Mouse (Mus musculus) ZHBTc4 (cell line): ENCODE measurements around the gene Tmod2.
"Not testable (repeated sequence)": the region's sequence is repeated elsewhere in the genome, so short reads cannot be mapped to it uniquely, and the experiment has no call there.

Experiments
- DNase-seq: peaks from one replicate; pipeline ENCODE4 v3.0.0-alpha.2; 2011; ENCODE audit warnings: low read depth, low spot score

Gene Tmod2

DNA sequence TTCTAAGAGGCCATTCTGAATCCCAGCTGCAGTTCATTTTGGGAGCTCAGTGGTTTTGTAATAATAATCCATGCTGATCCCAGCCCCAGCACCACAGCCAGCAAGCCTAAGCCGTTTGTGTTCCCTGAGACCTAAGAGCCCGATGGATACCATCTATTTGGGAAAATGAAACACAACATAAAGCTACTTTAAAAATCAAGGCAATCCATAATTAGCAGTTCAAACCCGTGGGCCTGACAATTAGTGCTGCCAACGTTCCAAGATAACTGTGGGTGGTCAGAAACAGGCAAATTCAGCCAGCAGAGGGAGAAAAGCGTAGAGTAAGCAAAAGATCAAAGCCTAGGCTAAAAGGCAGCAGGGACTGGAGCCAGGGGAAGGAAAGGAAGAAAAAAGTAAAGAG lies 59.8 kb downstream of the Tmod2 start:
- DNase-seq = no peak

DNA sequence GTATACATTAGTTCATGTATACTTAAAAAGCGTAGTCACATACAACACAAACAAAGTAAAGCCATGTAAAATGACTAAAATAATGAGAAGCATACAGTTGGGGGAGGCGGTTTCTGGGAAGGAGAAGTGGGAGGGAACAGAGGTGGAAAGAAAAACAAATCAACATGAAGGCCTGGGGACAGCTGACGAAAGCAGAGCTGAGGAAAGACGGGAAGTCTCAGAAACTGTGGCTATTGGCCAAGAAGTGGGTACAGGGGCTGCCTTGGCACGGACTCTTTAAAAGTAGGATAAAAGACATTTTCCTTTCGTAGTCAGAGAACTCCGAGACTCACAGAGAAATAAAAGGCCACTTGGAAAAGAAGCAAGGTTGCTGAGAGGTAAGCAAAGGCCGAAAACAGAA lies 62.1 kb downstream of the Tmod2 start:
- no peak for DNase-seq

GRCm38 (mm10) chr9:75546885-75547553 lies 64.1 kb downstream of the Tmod2 start:
- peak; percentile 58 for DNase-seq

DNA sequence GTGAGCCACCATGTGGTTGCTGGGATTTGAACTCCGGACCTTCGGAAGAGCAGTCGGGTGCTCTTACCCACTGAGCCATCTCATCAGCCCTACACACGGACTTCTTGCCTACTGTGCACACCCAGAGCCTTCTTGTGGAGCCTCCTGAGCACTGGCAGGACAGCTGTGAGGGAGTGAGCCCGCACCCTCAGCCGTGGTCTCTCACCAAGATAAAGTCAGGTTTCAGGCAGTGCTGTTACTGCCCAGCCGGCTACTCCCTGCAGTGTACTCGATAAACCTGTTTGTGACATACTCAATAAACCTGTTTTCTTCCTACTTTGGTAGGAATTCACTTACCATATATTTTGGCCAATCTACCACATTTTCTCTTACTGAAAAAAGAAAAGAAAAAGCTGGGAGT lies 65.6 kb downstream of the Tmod2 start:
- no peak for DNase-seq

GRCm38 (mm10) chr9:75541497-75541896 lies 69.6 kb downstream of the Tmod2 start:
- DNase-seq = no peak

GRCm38 (mm10) chr9:75536422-75536821 lies 74.7 kb downstream of the Tmod2 start:
- DNase-seq = no peak

DNA sequence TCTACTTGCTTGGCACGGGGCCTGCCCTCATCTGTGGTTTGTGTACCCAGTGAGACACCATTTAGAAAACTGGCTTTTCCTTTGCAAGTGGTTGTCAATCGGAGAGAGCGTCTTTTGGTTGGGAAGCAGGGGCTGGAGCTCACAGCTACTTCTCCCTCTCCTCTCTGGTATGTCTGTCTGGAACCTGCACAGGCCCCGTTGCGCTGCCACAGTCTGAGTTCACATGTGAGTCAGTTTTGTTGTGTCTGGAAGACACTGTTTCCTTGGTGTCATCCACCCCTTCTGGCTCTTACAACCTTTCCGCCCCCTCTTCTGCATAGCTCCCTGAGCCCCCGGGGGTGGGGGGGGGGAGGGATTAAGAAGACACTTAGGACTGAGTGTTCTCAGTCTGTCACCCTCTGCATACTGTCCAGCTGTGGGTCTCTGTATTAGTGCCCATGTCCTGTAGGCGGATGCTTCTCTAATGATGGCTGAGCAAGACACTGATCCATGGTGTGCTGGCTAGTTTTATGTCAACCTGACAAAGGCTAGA lies 76.6 kb downstream of the Tmod2 start:
- no peak for DNase-seq

- not testable (repeated sequence) for DNase-seq
Observed at GRCm38 (mm10) chr9:75532989-75533388, 78.1 kb downstream of the Tmod2 start.

DNA sequence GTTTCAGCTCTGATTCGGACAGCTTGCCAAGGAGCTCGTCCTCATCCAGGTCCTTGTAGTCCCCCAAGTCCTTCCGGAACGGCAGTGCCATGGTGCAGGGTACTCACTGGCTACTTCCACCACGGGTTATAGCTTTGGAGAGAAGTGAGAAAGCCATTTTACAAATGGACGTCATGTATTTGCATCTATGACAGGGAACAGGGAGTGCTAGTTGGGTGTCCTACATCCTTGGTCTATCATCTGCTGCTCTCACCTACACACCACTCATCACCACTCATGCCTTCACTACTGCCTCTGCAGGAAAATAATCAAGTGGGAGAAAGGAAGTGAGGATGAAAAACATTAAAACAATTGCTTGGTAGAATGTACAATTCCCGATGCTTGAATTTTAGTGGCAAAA lies 78.7 kb downstream of the Tmod2 start:
- DNase-seq = no peak

DNA sequence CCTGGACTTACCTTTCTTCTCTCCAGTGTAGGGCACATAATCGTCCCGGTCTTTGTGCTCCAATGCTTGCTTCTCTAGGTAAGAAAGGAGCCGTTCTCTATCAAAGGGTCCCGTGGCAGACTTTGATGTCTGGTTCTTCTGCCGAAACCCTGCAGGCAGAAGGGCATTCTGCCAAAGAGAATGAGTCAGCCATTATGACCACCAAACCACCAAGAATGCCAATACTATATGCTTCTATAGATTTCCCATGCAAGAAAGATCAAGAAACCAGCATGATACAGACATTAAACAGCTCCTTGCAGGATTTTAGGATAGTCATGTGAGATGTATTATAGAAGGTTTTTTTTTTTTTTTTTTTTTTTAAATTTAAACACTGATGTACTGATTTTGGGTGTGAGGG lies 81.8 kb downstream of the Tmod2 start:
- DNase-seq = no peak

- peak; percentile 59 for DNase-seq
Observed at GRCm38 (mm10) chr9:75528096-75528495, 83.0 kb downstream of the Tmod2 start.

DNA sequence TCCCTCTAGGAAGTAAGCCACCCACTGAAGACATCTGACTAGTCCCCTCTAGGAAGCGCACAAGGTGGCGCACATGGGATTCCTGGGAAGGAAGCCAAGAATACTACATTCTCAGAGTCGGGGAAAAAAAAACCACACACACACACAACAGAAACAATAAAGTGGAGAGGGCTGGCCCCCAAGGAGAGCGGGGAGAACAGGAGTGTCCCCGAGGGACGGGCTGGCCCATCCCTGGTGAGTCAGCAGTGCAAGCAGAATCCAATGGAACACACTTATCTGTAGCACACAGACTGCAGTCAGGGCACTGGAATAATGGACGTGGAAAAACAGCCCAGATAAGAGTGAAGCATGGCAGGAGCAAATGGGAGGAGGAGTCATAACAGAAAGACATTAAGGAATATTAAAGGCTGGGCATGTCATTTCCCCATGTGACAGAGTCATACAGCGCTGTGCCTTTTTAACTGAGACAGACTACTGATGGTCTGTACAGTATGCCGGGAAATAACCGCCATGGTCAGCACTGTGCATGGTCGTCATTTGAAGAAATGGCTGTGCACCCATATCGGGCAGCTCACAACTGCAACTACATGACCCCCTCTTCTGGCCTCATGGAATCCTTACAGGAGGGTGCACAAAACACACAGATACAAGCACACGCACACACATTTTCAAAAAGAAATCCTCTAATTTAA lies 83.6 kb downstream of the Tmod2 start:
- DNase-seq = no peak

DNA sequence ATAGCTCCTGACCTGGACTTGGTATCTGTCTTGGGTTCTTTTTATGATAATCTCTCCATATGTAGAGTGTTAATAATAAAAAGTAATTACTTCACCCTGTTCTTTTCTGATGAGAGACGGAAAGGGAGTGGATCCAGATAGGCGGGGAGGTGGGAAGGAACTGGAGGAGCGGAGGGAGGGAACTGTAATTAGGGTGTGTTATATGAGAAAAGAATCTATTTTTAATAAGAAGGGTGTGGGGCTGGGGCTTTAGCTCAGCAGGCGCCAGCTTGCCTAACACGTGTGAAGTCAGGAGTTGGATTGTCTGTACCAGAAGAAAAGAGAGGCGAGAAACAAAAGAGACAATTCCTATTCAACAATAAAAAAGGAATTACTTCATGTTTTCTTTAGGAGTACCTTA lies 87.5 kb downstream of the Tmod2 start:
- DNase-seq = no peak

GRCm38 (mm10) chr9:75522217-75522616 lies 88.9 kb downstream of the Tmod2 start:
- DNase-seq = no peak

DNA sequence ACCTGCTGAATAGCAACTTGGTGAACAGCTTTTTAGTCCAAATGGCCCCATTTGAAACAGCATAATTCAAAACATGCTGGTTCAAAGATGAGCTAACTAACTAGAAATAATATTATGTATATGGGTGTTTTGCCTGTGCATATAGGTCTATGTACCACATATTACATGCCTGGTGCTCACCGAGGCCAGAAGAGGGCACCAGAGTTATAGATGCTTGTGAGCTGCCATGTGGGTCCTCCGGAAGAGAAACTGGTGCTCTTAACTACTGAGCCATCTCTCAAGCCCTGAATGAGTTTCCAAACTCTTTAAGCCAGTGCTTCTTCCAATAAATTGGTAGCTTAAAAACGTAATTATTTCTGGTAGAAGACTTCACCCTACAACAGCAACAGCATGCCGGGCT lies 89.3 kb downstream of the Tmod2 start:
- no peak for DNase-seq

DNA sequence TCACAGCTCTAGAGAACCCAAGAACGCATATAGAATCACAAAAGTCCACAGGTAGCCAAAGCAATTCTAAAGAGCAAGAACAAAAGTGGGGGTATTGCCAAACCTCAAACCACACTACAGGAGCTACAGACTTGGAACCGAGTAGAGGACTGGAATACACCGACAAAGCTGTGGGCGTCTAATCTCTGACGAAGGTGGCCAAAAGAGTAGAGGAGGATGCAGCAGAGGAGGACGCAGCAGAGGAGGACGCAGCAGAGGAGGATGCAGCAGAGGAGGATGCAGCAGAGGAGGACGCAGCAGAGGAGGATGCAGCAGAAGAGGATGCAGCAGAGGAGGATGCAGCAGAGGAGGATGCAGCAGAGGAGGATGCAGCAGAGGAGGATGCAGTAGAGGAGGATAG lies 90.2 kb downstream of the Tmod2 start:
- DNase-seq = no peak

DNA sequence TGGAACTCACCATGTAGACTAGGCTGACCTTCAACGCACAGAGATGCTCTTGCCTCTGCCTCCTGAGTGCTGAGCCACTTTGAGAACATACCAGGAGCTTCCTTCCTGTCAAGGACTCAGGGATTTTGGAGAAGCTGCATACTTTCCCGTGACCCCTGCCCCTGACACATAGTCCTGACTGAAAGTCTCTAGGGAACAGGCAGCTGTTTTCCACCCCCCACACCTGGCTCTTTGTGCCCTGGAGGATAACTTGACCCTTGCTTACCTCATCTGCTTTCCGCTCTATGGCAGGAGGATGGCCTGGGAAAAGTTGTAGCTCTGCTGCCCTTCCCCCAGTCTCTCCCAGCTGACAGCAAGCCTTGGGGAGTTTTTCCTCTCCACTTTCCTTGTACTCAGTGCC lies 93.4 kb downstream of the Tmod2 start:
- no peak for DNase-seq
